Mouse (Mus musculus): Measurements from ENCODE around the gene Cldn9. TPM values are rescaled to one million over a fixed set of nuclear protein-coding genes. Genes with fewer than 3 reads are reported as not detected.
A peak's percentile ranks its signal among the peaks of the same experiment; 100 is the strongest.

Cldn9 gene
- polyA plus RNA-seq, 1 experiment = 1.7 TPM

GRCm38 (mm10) chr17:23653324-23653723, 30.5 kb downstream of the Cldn9 start:
- TF ChIP-seq EP300 (IDR thresholded peaks at IDR 0.05; ENCODE audit: insufficient read depth, low read depth, low read length) (no peak), CTCF (IDR thresholded peaks at IDR 0.05; ENCODE audit: low read depth, low read length) (no peak)
- no peak overlapping the region for H3K4me3 ChIP-seq (ENCODE audit: low read depth, low read length)

GRCm38 (mm10) chr17:23651363-23651762, 32.5 kb downstream of the Cldn9 start:
- no peaks in the 10 kb centered on the region for H3K27me3 ChIP-seq (ENCODE audit: control insufficient read depth, insufficient read depth, low read length, poor library complexity, severe bottlenecking)
- no peak overlapping the region for H3K4me3 ChIP-seq (ENCODE audit: low read depth, low read length)
- H3K4me1 ChIP-seq (ENCODE audit: control insufficient read depth, insufficient read depth, low read length) = no peaks in the 10 kb centered on the region
- no peak overlapping the region for H3K9ac ChIP-seq (ENCODE audit: low read depth, poor library complexity, severe bottlenecking)
- no peak for TF ChIP-seq CTCF (IDR thresholded peaks at IDR 0.05; ENCODE audit: low read depth, low read length)
- no peak for TF ChIP-seq EP300 (IDR thresholded peaks at IDR 0.05; ENCODE audit: insufficient read depth, low read depth, low read length)
- TF ChIP-seq POLR2A (IDR thresholded peaks at IDR 0.05; ENCODE audit: insufficient read depth, low read length) = no peak
- H3K9me3 ChIP-seq (replicated peaks; ENCODE audit: control insufficient read depth, insufficient read depth, low read length, poor library complexity, severe bottlenecking) = no peaks in the 10 kb centered on the region
- H3K36me3 ChIP-seq (ENCODE audit: control insufficient read depth, insufficient read depth, low read length, poor library complexity, severe bottlenecking) = no peaks in the 10 kb centered on the region
- H3K27ac ChIP-seq (ENCODE audit: insufficient read depth, low read length) = no peak overlapping the region

More at GRCm38 (mm10) chr17:23653324-23653723, 30.5 kb downstream of the Cldn9 start:
- no peak overlapping the region for H3K9ac ChIP-seq (ENCODE audit: low read depth, poor library complexity, severe bottlenecking)
- no peaks in the 10 kb centered on the region for H3K9me3 ChIP-seq (replicated peaks; ENCODE audit: control insufficient read depth, insufficient read depth, low read length, poor library complexity, severe bottlenecking)
- no peaks in the 10 kb centered on the region for H3K27me3 ChIP-seq (ENCODE audit: control insufficient read depth, insufficient read depth, low read length, poor library complexity, severe bottlenecking)
- no peaks in the 10 kb centered on the region for H3K4me1 ChIP-seq (ENCODE audit: control insufficient read depth, insufficient read depth, low read length)
- no peak overlapping the region for H3K27ac ChIP-seq (ENCODE audit: insufficient read depth, low read length)
- no peaks in the 10 kb centered on the region for H3K36me3 ChIP-seq (ENCODE audit: control insufficient read depth, insufficient read depth, low read length, poor library complexity, severe bottlenecking)

- no peaks in the 10 kb centered on the region for H3K9me3 ChIP-seq (replicated peaks; ENCODE audit: control insufficient read depth, insufficient read depth, low read length, poor library complexity, severe bottlenecking)
- H3K27me3 ChIP-seq (ENCODE audit: control insufficient read depth, insufficient read depth, low read length, poor library complexity, severe bottlenecking) = no peaks in the 10 kb centered on the region
- no peak overlapping the region for H3K27ac ChIP-seq (ENCODE audit: insufficient read depth, low read length)
- TF ChIP-seq CTCF (IDR thresholded peaks at IDR 0.05; ENCODE audit: low read depth, low read length) = no peak
- TF ChIP-seq POLR2A (IDR thresholded peaks at IDR 0.05; ENCODE audit: insufficient read depth, low read length) = no peak
- no peak for TF ChIP-seq EP300 (IDR thresholded peaks at IDR 0.05; ENCODE audit: insufficient read depth, low read depth, low read length)
- H3K9ac ChIP-seq (ENCODE audit: low read depth, poor library complexity, severe bottlenecking) = no peak overlapping the region
- H3K4me1 ChIP-seq (ENCODE audit: control insufficient read depth, insufficient read depth, low read length) = peaks cover 2% of the 10 kb centered on the region
- H3K4me3 ChIP-seq (ENCODE audit: low read depth, low read length) = no peak overlapping the region
- H3K36me3 ChIP-seq (ENCODE audit: control insufficient read depth, insufficient read depth, low read length, poor library complexity, severe bottlenecking) = no peaks in the 10 kb centered on the region
Observed at GRCm38 (mm10) chr17:23645894-23646293, 37.9 kb downstream of the Cldn9 start.

- no peaks in the 10 kb centered on the region for H3K27me3 ChIP-seq (ENCODE audit: control insufficient read depth, insufficient read depth, low read length, poor library complexity, severe bottlenecking)
- peak within 1 kb of the TSS; percentile 66 for H3K4me3 ChIP-seq (ENCODE audit: low read depth, low read length)
- TF ChIP-seq CTCF (IDR thresholded peaks at IDR 0.05; ENCODE audit: low read depth, low read length) (no peak), EP300 (IDR thresholded peaks at IDR 0.05; ENCODE audit: insufficient read depth, low read depth, low read length) (peak; percentile 25; the same call in 1 of the 2 replicates)
- H3K27ac ChIP-seq (ENCODE audit: insufficient read depth, low read length) = no peak within 1 kb of the TSS
- peaks cover 2% of the 10 kb centered on the region for H3K4me1 ChIP-seq (ENCODE audit: control insufficient read depth, insufficient read depth, low read length)
- peak within 1 kb of the TSS; percentile 63 for H3K9ac ChIP-seq (ENCODE audit: low read depth, poor library complexity, severe bottlenecking)
- no peaks in the 10 kb centered on the region for H3K9me3 ChIP-seq (replicated peaks; ENCODE audit: control insufficient read depth, insufficient read depth, low read length, poor library complexity, severe bottlenecking)
- H3K36me3 ChIP-seq (ENCODE audit: control insufficient read depth, insufficient read depth, low read length, poor library complexity, severe bottlenecking) = no peaks in the 10 kb centered on the region
Observed at GRCm38 (mm10) chr17:23644613-23645495, 39.0 kb downstream of the Cldn9 start, which contains the start of gene Mmp25. TSS of gene Mmp25 (minus strand) at chr17:23645277.

Other genes with a start within 250 kb of the Cldn9 start
- gene Vmn2r117, start 204.3 kb downstream of the Cldn9 start, polyA plus RNA-seq (2011; ENCODE audit: insufficient read depth, insufficient read length, low read depth, missing spikeins) = not detected in 2 replicates
- 4.2 and 4.9 TPM in 2 replicates for gene Zfp213, start 119.8 kb downstream of the Cldn9 start, polyA plus RNA-seq (2011; ENCODE audit: insufficient read depth, insufficient read length, low read depth, missing spikeins)
- gene Zfp13, start 84.5 kb downstream of the Cldn9 start, polyA plus RNA-seq (2011; ENCODE audit: insufficient read depth, insufficient read length, low read depth, missing spikeins) = 25.1 and 27.7 TPM in 2 replicates
- 51.8 and 58.5 TPM in 2 replicates for gene Zscan10, start 83.2 kb downstream of the Cldn9 start, polyA plus RNA-seq (2011; ENCODE audit: insufficient read depth, insufficient read length, low read depth, missing spikeins)
- 10.9 and 12.6 TPM in 2 replicates for gene Mmp25, start 38.7 kb downstream of the Cldn9 start, polyA plus RNA-seq (2011; ENCODE audit: insufficient read depth, insufficient read length, low read depth, missing spikeins)
- gene Bicdl2, start 23.5 kb downstream of the Cldn9 start, polyA plus RNA-seq (2011; ENCODE audit: insufficient read depth, insufficient read length, low read depth, missing spikeins) = 2.9 and 3.2 TPM in 2 replicates
- gene Hcfc1r1, start 10.4 kb downstream of the Cldn9 start, polyA plus RNA-seq (2011; ENCODE audit: insufficient read depth, insufficient read length, low read depth, missing spikeins) = 145 and 149 TPM in 2 replicates
- gene Thoc6, start 10.1 kb downstream of the Cldn9 start, polyA plus RNA-seq (2011; ENCODE audit: insufficient read depth, insufficient read length, low read depth, missing spikeins) = 57.3 and 63.1 TPM in 2 replicates
- 51.7 and 61.7 TPM in 2 replicates for gene Tnfrsf12a, start 6.6 kb downstream of the Cldn9 start, polyA plus RNA-seq (2011; ENCODE audit: insufficient read depth, insufficient read length, low read depth, missing spikeins)
- 300 and 333 TPM in 2 replicates for gene Cldn6, start 4.8 kb downstream of the Cldn9 start, polyA plus RNA-seq (2011; ENCODE audit: insufficient read depth, insufficient read length, low read depth, missing spikeins)
- 3.6 and 4.1 TPM in 2 replicates for gene 1520401A03Rik, start 38.8 kb upstream of the Cldn9 start, polyA plus RNA-seq (2011; ENCODE audit: insufficient read depth, insufficient read length, low read depth, missing spikeins)
- 26.5 and 27.7 TPM in 2 replicates for gene Pkmyt1, start 42.3 kb upstream of the Cldn9 start, polyA plus RNA-seq (2011; ENCODE audit: insufficient read depth, insufficient read length, low read depth, missing spikeins)
- gene Paqr4, start 56.8 kb upstream of the Cldn9 start, polyA plus RNA-seq (2011; ENCODE audit: insufficient read depth, insufficient read length, low read depth, missing spikeins) = 2.4 and 2.7 TPM in 2 replicates
- gene Kremen2, start 61.8 kb upstream of the Cldn9 start, polyA plus RNA-seq (2011; ENCODE audit: insufficient read depth, insufficient read length, low read depth, missing spikeins) = 0.57 and 1.4 TPM in 2 replicates
- 32.9 and 34.2 TPM in 2 replicates for gene Flywch1, start 87.6 kb upstream of the Cldn9 start, polyA plus RNA-seq (2011; ENCODE audit: insufficient read depth, insufficient read length, low read depth, missing spikeins)
- gene Flywch2, start 102.1 kb upstream of the Cldn9 start, polyA plus RNA-seq (2011; ENCODE audit: insufficient read depth, insufficient read length, low read depth, missing spikeins) = 10.7 and 13.1 TPM in 2 replicates
- 552 and 560 TPM in 2 replicates for gene Srrm2, start 106.5 kb upstream of the Cldn9 start, polyA plus RNA-seq (2011; ENCODE audit: insufficient read depth, insufficient read length, low read depth, missing spikeins)
- gene Elob, start 145.1 kb upstream of the Cldn9 start, polyA plus RNA-seq (2011; ENCODE audit: insufficient read depth, insufficient read length, low read depth, missing spikeins) = 398 and 458 TPM in 2 replicates
- gene Prss33, start 152.0 kb upstream of the Cldn9 start, polyA plus RNA-seq (2011; ENCODE audit: insufficient read depth, insufficient read length, low read depth, missing spikeins) = 1.6 and 2.0 TPM in 2 replicates
- gene Prss32, start 159.8 kb upstream of the Cldn9 start, polyA plus RNA-seq (2011; ENCODE audit: insufficient read depth, insufficient read length, low read depth, missing spikeins) = not detected in 2 replicates
- gene Prss41, start 160.1 kb upstream of the Cldn9 start, polyA plus RNA-seq (2011; ENCODE audit: insufficient read depth, insufficient read length, low read depth, missing spikeins) = 16.0 and 19.3 TPM in 2 replicates
- gene Prss21, start 184.0 kb upstream of the Cldn9 start, polyA plus RNA-seq (2011; ENCODE audit: insufficient read depth, insufficient read length, low read depth, missing spikeins) = not detected in 2 replicates
- gene Dcpp1, start 196.8 kb upstream of the Cldn9 start, polyA plus RNA-seq (2011; ENCODE audit: insufficient read depth, insufficient read length, low read depth, missing spikeins) = not detected in 2 replicates
- not detected in 2 replicates for gene Dcpp2, start 196.9 kb upstream of the Cldn9 start, polyA plus RNA-seq (2011; ENCODE audit: insufficient read depth, insufficient read length, low read depth, missing spikeins)
- gene Dcpp3, start 233.4 kb upstream of the Cldn9 start, polyA plus RNA-seq (2011; ENCODE audit: insufficient read depth, insufficient read length, low read depth, missing spikeins) = not detected in 2 replicates

Measured in ES-Bruce4 (cell line).